9 mouse cellular contexts compared by ENCODE assay signal in the genomic region with DNA sequence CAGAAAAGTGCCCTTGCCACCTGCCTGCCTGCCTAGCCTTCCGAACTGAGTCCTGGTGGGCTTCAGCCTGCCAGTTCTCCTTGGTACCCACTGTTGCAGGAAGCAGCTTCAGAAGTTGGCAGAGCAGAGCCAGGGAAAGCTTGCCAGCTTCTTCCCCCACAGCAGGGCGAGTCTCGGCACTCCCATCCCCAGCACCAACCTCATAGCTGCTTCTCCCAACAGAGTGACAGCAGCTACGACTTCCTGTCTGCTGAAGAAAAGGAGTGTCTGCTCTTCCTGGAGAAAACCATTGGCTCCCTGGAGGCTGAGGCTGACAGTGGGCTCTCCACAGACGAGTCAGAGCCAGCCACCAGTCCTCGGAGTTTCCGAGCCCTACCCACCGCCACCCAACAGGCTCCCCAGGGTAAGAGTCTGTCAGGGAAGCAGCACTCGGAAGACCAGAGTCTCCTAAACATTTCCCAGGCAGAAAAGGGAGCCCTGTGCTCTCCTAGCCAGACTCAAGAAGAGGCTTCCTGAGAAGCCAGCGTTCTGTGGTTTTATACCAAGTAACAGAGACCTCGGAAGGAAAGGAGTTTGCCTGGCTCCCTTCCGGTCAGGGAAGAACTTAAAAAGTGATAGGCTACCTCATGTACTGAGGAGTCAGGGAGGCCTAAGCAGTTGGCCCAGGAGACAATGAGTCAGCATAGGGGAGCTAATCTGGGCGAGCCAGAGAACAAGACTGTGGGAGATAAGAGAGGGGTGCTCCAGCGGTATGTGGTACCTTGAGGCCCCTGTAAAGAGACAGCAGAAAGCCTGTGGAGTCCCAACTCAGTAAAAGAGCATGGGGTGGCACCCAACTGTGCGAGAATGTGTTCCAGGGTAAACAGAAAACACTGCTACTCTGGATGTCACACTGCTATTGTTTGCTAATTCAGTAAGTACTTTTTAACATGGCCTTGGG. TPM values are rescaled to one million over a fixed set of nuclear protein-coding genes. Genes with fewer than 3 reads are reported as not detected.
DNase-seq lines count a peak whose midpoint lies in the region; ATAC-seq and TF ChIP-seq lines count a peak whose summit lies in the region.
"Had no signal": no experiment of that assay in that cellular context is flagged by ENCODE, and none has a peak within 500 bp of the region (broad histone marks: within the 10 kb centered on the region; RNA-seq: fewer than 3 reads in every experiment).

No protein-coding gene starts in this region.

- H3K27ac ChIP-seq in heart, adult 2 months: peak overlapping the region; percentile 23; the same call in 1 of the 2 replicates
- peak overlapping the region; percentile 96 for H3K27ac ChIP-seq in MEL (ENCODE audit: control insufficient read depth, low read depth, low read length)
- no peak overlapping the region for H3K27ac ChIP-seq in forebrain, embryonic 13.5 days

- no peaks in the 10 kb centered on the region for H3K27me3 ChIP-seq in heart, adult 2 months (ENCODE audit: control insufficient read depth, insufficient read depth, low read length)
- no peaks in the 10 kb centered on the region for H3K27me3 ChIP-seq in MEL (ENCODE audit: control insufficient read depth in 1 of 2, insufficient read depth in 2 of 2, low read length in 2 of 2)
- H3K27me3 ChIP-seq in forebrain, embryonic 13.5 days: no peaks in the 10 kb centered on the region

- peak; percentile 38; the same call in 1 of the 2 replicates for ATAC-seq in forebrain, embryonic 13.5 days
- peak; percentile 57 for ATAC-seq in megakaryocyte, adult 5-6 weeks (ENCODE audit: poor library complexity, severe bottlenecking)
- no peak for ATAC-seq in monocyte, adult 5-6 weeks (replicated peaks; ENCODE audit: insufficient number of reproducible peaks, low FRiP score, low TSS enrichment, poor library complexity, severe bottlenecking)

- no peak for TF ChIP-seq POLR2A in heart, adult 2 months (IDR thresholded peaks at IDR 0.05; ENCODE audit: insufficient read depth, low read depth, low read length)
- peak; percentile 65 to 94; a peak in 3 of 4 replicates for TF ChIP-seq POLR2A in MEL (IDR thresholded peaks at IDR 0.05; ENCODE audit: control insufficient read depth in 1 of 2, insufficient read depth in 1 of 2, low read depth in 1 of 2, low read length in 2 of 2, poor library complexity in 1 of 2)

- H3K4me2 ChIP-seq in forebrain, embryonic 13.5 days: no peak overlapping the region

- intact Hi-C loops in heart, adult 2 months (cut with DNase I): no loop called here

- H3K79me2 ChIP-seq in heart, adult 2 months (replicated peaks; ENCODE audit: control insufficient read depth, insufficient read depth, low read length): no peaks in the 10 kb centered on the region
- H3K79me2 ChIP-seq in MEL (ENCODE audit: control insufficient read depth, insufficient read depth, low read length, poor library complexity): peaks cover 4% of the 10 kb centered on the region

- DNase-seq in heart, adult 2 months: no peak
- DNase-seq in heart, adult 8-10 months (ENCODE audit: low spot score): no peak
- peak; percentile 96 for DNase-seq in MEL (ENCODE audit: low read depth, low spot score)
- DNase-seq in layer of hippocampus, postnatal 14 days (ENCODE audit: low spot score in 2 of 2): peak; percentile 47 to 65
- no peak for DNase-seq in cerebellum, adult 9-10 months

- 36% methylated on average over 15 of the region's 15 CpGs for WGBS in heart, adult 2 months
- WGBS in forebrain, embryonic 13.5 days: 60% methylated on average over 15 of the region's 15 CpGs

- TF ChIP-seq EP300 in heart, adult 2 months (IDR thresholded peaks at IDR 0.05; ENCODE audit: insufficient read depth, low read depth, low read length): 0 out of 2 replicates have a peak, but pooled peaks have one; percentile 5
- peak; percentile 96 to 99 for TF ChIP-seq EP300 in MEL (IDR thresholded peaks at IDR 0.05; ENCODE audit: low read depth in 1 of 2, low read length in 2 of 2)

- TF ChIP-seq RAD21 in MEL (IDR thresholded peaks at IDR 0.05; ENCODE audit: low read depth, low read length): no peak

- H3K36me3 ChIP-seq in heart, adult 2 months (ENCODE audit: control insufficient read depth, insufficient read depth, low read length): no peaks in the 10 kb centered on the region
- peaks cover 0 to 42% of the 10 kb centered on the region in 2 experiments; a peak in 2 of 4 replicates for H3K36me3 ChIP-seq in MEL (ENCODE audit: control insufficient read depth in 1 of 2, insufficient read depth in 2 of 2, low read length in 2 of 2)
- no peaks in the 10 kb centered on the region for H3K36me3 ChIP-seq in forebrain, embryonic 13.5 days (ENCODE audit: poor library complexity, severe bottlenecking)

- TF ChIP-seq CTCF in heart, adult 2 months (IDR thresholded peaks at IDR 0.05): no peak
- TF ChIP-seq CTCF in MEL (IDR thresholded peaks at IDR 0.05 in 2 of 3, conservative IDR thresholded peaks at IDR 0.05 in 1 of 3; ENCODE audit: control insufficient read depth in 1 of 3, insufficient read depth in 1 of 3, low read depth in 2 of 3, low read length in 3 of 3, poor library complexity in 1 of 3, severe bottlenecking in 1 of 3): no peak

- H3K9me3 ChIP-seq in MEL (replicated peaks; ENCODE audit: insufficient read depth, low read length): no peaks in the 10 kb centered on the region
- no peaks in the 10 kb centered on the region for H3K9me3 ChIP-seq in forebrain, embryonic 13.5 days (replicated peaks)

- no peak overlapping the region for H3K9ac ChIP-seq in heart, adult 2 months (ENCODE audit: low read depth, low read length)
- peak overlapping the region; percentile 69 for H3K9ac ChIP-seq in MEL (ENCODE audit: control insufficient read depth, low read depth, low read length, poor library complexity, severe bottlenecking)
- H3K9ac ChIP-seq in forebrain, embryonic 13.5 days: no peak overlapping the region

- H3K4me3 ChIP-seq in heart, adult 2 months: no peak overlapping the region
- peak overlapping the region; percentile 57 to 71 for H3K4me3 ChIP-seq in MEL (ENCODE audit: control insufficient read depth in 1 of 2, insufficient read depth in 1 of 2, low read depth in 2 of 2, low read length in 2 of 2)
- no peak overlapping the region for H3K4me3 ChIP-seq in forebrain, embryonic 13.5 days

- peaks cover 3% of the 10 kb centered on the region; the same call in 1 of the 2 replicates for H3K4me1 ChIP-seq in heart, adult 2 months (ENCODE audit: control insufficient read depth, insufficient read depth, low read length)
- peaks cover 27 to 48% of the 10 kb centered on the region in 2 experiments for H3K4me1 ChIP-seq in MEL (ENCODE audit: control insufficient read depth in 1 of 2, insufficient read depth in 2 of 2, low read length in 2 of 2)
- no peaks in the 10 kb centered on the region for H3K4me1 ChIP-seq in forebrain, embryonic 13.5 days

RNA-seq across cellular contexts. Expression of a gene that starts 9.3 kb away (rescaled TPM):
- under 1 TPM; 0.43 to 0.47 TPM for total RNA-seq in heart, adult 2 months (2021)
- 0.41 and 0.82 TPM in 2 replicates for polyA plus RNA-seq in heart, adult 2 months (2012; rRNA removed)
- total RNA-seq in heart, adult 8-10 months (2022): under 1 TPM; 0.30 to 0.69 (median 0.36) TPM
- 0.31 and 0.39 TPM in 2 replicates for total RNA-seq in MEL (2012; rRNA removed)
- polyA plus RNA-seq in MEL (2012; ENCODE audit: insufficient read depth in 1 of 2, insufficient read length in 2 of 2, low read depth in 1 of 2, low replicate concordance in 2 of 2, missing spikeins in 1 of 2): under 1 TPM in 1 of 2 experiments, not detected in 1; 0.58 TPM
- 0.32 and 0.38 TPM in 2 replicates for polyA plus RNA-seq in forebrain, embryonic 13.5 days (2015; fragmentation: Nextera tagmentation; extraction: Ambion mirVana)
- 1 to 10 TPM; 1.2 to 1.6 TPM for total RNA-seq in layer of hippocampus, postnatal 14 days (2021)
- total RNA-seq in megakaryocyte, adult 5-6 weeks (2015): 0.54 and 0.87 TPM in 2 replicates
- 0.11 and 0.33 TPM in 2 replicates for total RNA-seq in megakaryocyte, adult 5-6 weeks (2017)
- 0.57 to 0.58 TPM in 2 of 3 replicates, not detected in the other for total RNA-seq in monocyte, adult 5-6 weeks (2017)

RNA-seq across cellular contexts. Expression of a gene that starts 12.0 kb away (rescaled TPM):
- total RNA-seq in heart, adult 2 months (2021): 10 to 100 TPM; 82.5 to 96.6 TPM
- polyA plus RNA-seq in heart, adult 2 months (2012; rRNA removed): 31.9 and 58.5 TPM in 2 replicates
- total RNA-seq in heart, adult 8-10 months (2022): 100 to 1,000 TPM in 1 of 4 experiments, 10 to 100 TPM in 3; 79.2 to 109 (median 83.8) TPM
- total RNA-seq in MEL (2012; rRNA removed): 11.3 and 13.6 TPM in 2 replicates
- polyA plus RNA-seq in MEL (2012; ENCODE audit: insufficient read depth in 1 of 2, insufficient read length in 2 of 2, low read depth in 1 of 2, low replicate concordance in 2 of 2, missing spikeins in 1 of 2): 10 to 100 TPM in 1 of 2 experiments, not detected in 1; 13.9 TPM
- 15.5 and 17.1 TPM in 2 replicates for polyA plus RNA-seq in forebrain, embryonic 13.5 days (2015; fragmentation: Nextera tagmentation; extraction: Ambion mirVana)
- 10 to 100 TPM; 44.0 to 55.8 TPM for total RNA-seq in layer of hippocampus, postnatal 14 days (2021)
- total RNA-seq in megakaryocyte, adult 5-6 weeks (2015): 2.8 and 4.4 TPM in 2 replicates
- total RNA-seq in megakaryocyte, adult 5-6 weeks (2017): 7.2 and 8.0 TPM in 2 replicates
- total RNA-seq in monocyte, adult 5-6 weeks (2017): 10.6 to 18.1 TPM (median 13.7 TPM) in 3 replicates

RNA-seq across cellular contexts. Expression of a gene that starts 23.9 kb away (rescaled TPM):
- total RNA-seq in heart, adult 2 months (2021): 1 to 10 TPM; 3.7 to 4.9 TPM
- 1.2 and 2.2 TPM in 2 replicates for polyA plus RNA-seq in heart, adult 2 months (2012; rRNA removed)
- 1 to 10 TPM; 3.1 to 4.5 (median 4.0) TPM for total RNA-seq in heart, adult 8-10 months (2022)
- total RNA-seq in MEL (2012; rRNA removed): 7.1 and 8.6 TPM in 2 replicates
- polyA plus RNA-seq in MEL (2012; ENCODE audit: insufficient read depth in 1 of 2, insufficient read length in 2 of 2, low read depth in 1 of 2, low replicate concordance in 2 of 2, missing spikeins in 1 of 2): 1 to 10 TPM in 1 of 2 experiments, not detected in 1; 6.1 TPM
- 21.4 and 21.6 TPM in 2 replicates for polyA plus RNA-seq in forebrain, embryonic 13.5 days (2015; fragmentation: Nextera tagmentation; extraction: Ambion mirVana)
- 10 to 100 TPM; 11.7 to 13.9 TPM for total RNA-seq in layer of hippocampus, postnatal 14 days (2021)
- total RNA-seq in megakaryocyte, adult 5-6 weeks (2015): 10.3 and 10.7 TPM in 2 replicates
- total RNA-seq in megakaryocyte, adult 5-6 weeks (2017): 8.4 and 8.8 TPM in 2 replicates
- 7.4 to 9.8 TPM (median 7.8 TPM) in 3 replicates for total RNA-seq in monocyte, adult 5-6 weeks (2017)

RNA-seq across cellular contexts. Expression of a gene that starts 25.5 kb away (rescaled TPM):
- total RNA-seq in heart, adult 2 months (2021): under 1 TPM; 0.14 to 0.16 TPM
- polyA plus RNA-seq in heart, adult 2 months (2012; rRNA removed): 0.14 and 0.32 TPM in 2 replicates
- total RNA-seq in heart, adult 8-10 months (2022): not detected
- total RNA-seq in MEL (2012; rRNA removed): not detected in 2 replicates
- polyA plus RNA-seq in MEL (2012; ENCODE audit: insufficient read depth in 1 of 2, insufficient read length in 2 of 2, low read depth in 1 of 2, low replicate concordance in 2 of 2, missing spikeins in 1 of 2): not detected
- polyA plus RNA-seq in forebrain, embryonic 13.5 days (2015; fragmentation: Nextera tagmentation; extraction: Ambion mirVana): not detected in 2 replicates
- under 1 TPM in 1 of 2 experiments, not detected in 1; 0.35 TPM for total RNA-seq in layer of hippocampus, postnatal 14 days (2021)
- total RNA-seq in megakaryocyte, adult 5-6 weeks (2015): 0.11 TPM in 1 of 2 replicates, not detected in the other
- not detected in 2 replicates for total RNA-seq in megakaryocyte, adult 5-6 weeks (2017)
- not detected in 3 replicates for total RNA-seq in monocyte, adult 5-6 weeks (2017)
- polyA plus RNA-seq: large intestine, adult 2 months had no signal

RNA-seq across cellular contexts. Expression of a gene that starts 59.7 kb away (rescaled TPM):
- under 1 TPM; 0.39 to 0.41 TPM for total RNA-seq in heart, adult 2 months (2021)
- polyA plus RNA-seq in heart, adult 2 months (2012; rRNA removed): 0.96 and 1.6 TPM in 2 replicates
- under 1 TPM; 0.14 to 0.38 (median 0.22) TPM for total RNA-seq in heart, adult 8-10 months (2022)
- total RNA-seq in MEL (2012; rRNA removed): not detected in 2 replicates
- not detected for polyA plus RNA-seq in MEL (2012; ENCODE audit: insufficient read depth in 1 of 2, insufficient read length in 2 of 2, low read depth in 1 of 2, low replicate concordance in 2 of 2, missing spikeins in 1 of 2)
- polyA plus RNA-seq in forebrain, embryonic 13.5 days (2015; fragmentation: Nextera tagmentation; extraction: Ambion mirVana): not detected in 2 replicates
- total RNA-seq in layer of hippocampus, postnatal 14 days (2021): not detected
- total RNA-seq in megakaryocyte, adult 5-6 weeks (2015): not detected in 2 replicates
- not detected in 2 replicates for total RNA-seq in megakaryocyte, adult 5-6 weeks (2017)
- not detected in 3 replicates for total RNA-seq in monocyte, adult 5-6 weeks (2017)

Comparison
In these comparisons a context has a peak if more than half of its experiments do, and no peak if none do; other contexts are left out.
1. DNase-seq: peak in MEL (single experiment) and layer of hippocampus, postnatal 14 days (2 of 2); none in heart, adult 2 months (0 of 2), heart, adult 8-10 months (single experiment) and cerebellum, adult 9-10 months (single experiment).
2. H3K4me3 ChIP-seq: peak in MEL (2 of 2); none in heart, adult 2 months (single experiment) and forebrain, embryonic 13.5 days (single experiment).